Mouse (Mus musculus) lung, embryonic 14.5 days (tissue): ENCODE data around the gene Oaz3. TPM values are rescaled to one million over a fixed set of nuclear protein-coding genes. Genes with fewer than 3 reads are reported as not detected.

Source experiments
- ATAC-seq: fragments of 200-750 bp; cut with Nextera tagmentation; 2 replicates; pipeline ENCODE4 v1.8.0; 2017; ENCODE audit warnings: mild to moderate bottlenecking, moderate TSS enrichment, moderate library complexity; ENCODE audit not compliant: insufficient read depth
- DNase-seq: peaks from one replicate; pipeline ENCODE4 v3.0.0-alpha.2; 2015
- H3K27ac ChIP-seq: fragments of 300-500 bp; sonication (generic); 2 replicates; pipeline ENCODE4 v1.5.1; 2014; ENCODE audit warnings: low read depth, mild to moderate bottlenecking, moderate library complexity
- H3K27me3 ChIP-seq: fragments of 300-500 bp; sonication (generic); 2 replicates; pipeline ENCODE4 v1.6.1; 2014; ENCODE audit warnings: low read length, control low read depth; ENCODE audit not compliant: insufficient read depth
- H3K36me3 ChIP-seq: fragments of 300-500 bp; sonication (generic); 2 replicates; pipeline ENCODE4 v1.6.1; 2014; ENCODE audit warnings: control low read depth; ENCODE audit not compliant: insufficient read depth
- H3K4me1 ChIP-seq: fragments of 300-500 bp; sonication (generic); 2 replicates; pipeline ENCODE4 v1.6.1; 2014; ENCODE audit warnings: antibody characterized with exemption, control low read depth; ENCODE audit not compliant: insufficient read depth
- H3K4me2 ChIP-seq: fragments of 300-500 bp; sonication (generic); 2 replicates; pipeline ENCODE4 v1.6.1; 2014; ENCODE audit warnings: mild to moderate bottlenecking
- H3K4me3 ChIP-seq: fragments of 300-500 bp; sonication (generic); 2 replicates; pipeline ENCODE4 v1.5.1; 2014; ENCODE audit warnings: low read depth, low read length
- H3K9ac ChIP-seq: fragments of 300-500 bp; sonication (generic); 2 replicates; pipeline ENCODE4 v1.6.1; 2014
- H3K9me3 ChIP-seq: fragments of 300-500 bp; sonication (generic); 2 replicates; pipeline ENCODE4 v1.6.1; 2016; ENCODE audit warnings: low read depth, low read length, control low read depth
- CTCF ChIP-seq: IDR thresholded peaks from 2 replicates; pipeline ENCODE4 v1.5.1; 2016; ENCODE audit warnings: antibody characterized with exemption, low read depth
- WGBS: fragments of 180-500 bp; shearing (Covaris S2); extraction: QIAGEN DNeasy Blood & Tissue Kit; methylation state at CpG from one replicate; pipeline ENCODE4 v1.1.7; 2014; 5-methylcytosine and 5-hydroxymethylcytosine counted together
- polyA plus RNA-seq: library from polyadenylated mRNA; unstranded; fragments of >200 nt; fragmentation: Nextera tagmentation; extraction: Ambion mirVana; gene quantifications from 2 replicates; pipeline ENCODE4 v1.2.1, GENCODE M21; 2014

The Oaz3 gene
- polyA plus RNA-seq, 1 experiment from 2014 or later = 0.29 TPM

DNA sequence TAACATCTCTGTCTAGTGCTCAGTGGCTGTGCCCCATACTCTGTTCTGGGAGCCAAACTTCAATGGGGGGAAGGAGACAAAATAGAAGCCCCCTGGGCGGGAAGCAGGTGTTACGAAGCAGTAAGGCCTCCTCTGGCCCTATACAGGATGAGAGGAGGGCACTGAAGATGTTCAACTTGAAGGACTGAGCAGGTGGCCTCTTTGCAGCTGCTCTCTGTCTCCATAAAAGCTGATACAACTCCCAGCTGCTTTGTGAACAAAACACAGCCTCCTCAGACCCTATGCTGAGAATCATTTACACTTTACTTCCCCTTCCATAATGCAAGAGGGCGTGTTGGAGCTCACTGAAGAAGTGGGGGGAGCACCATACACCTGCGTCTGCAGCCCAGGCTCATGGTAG lies 57.0 kb downstream of the Oaz3 start:
- Histone ChIP-seq H3K27ac (no peak overlapping the region), H3K27me3 (no peaks in the 10 kb centered on the region), H3K4me3 (no peak overlapping the region), H3K9me3 (no peaks in the 10 kb centered on the region), H3K9ac (no peak overlapping the region), H3K36me3 (no peaks in the 10 kb centered on the region), H3K4me1 (no peaks in the 10 kb centered on the region), H3K4me2 (no peak overlapping the region)
- DNase-seq (no peak), ATAC-seq (no peak)
- no peak for TF ChIP-seq CTCF
- WGBS = 58% methylated on average over 4 of the region's 4 CpGs

DNA sequence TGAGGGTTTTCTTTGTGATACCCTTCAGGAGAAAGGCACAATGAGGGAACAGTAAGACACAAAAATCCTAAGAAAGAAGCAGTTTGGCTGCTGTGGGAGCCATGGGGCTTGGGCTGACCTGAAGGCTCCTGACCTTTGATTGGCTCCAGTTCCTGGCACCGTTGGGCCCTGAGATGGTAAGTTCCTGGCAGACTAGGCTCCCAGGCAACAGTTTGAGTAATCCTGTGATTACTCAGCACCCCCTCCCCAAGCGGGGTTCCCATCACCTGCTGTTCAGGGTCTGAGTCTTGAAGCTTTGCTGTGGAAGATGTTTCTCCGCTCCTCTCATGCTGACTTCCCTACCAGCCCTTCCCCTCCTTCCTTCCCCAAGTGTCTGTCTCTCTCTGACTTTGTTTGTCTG lies 60.2 kb downstream of the Oaz3 start:
- no peak for TF ChIP-seq CTCF
- H3K9ac ChIP-seq = no peak overlapping the region
- no peak overlapping the region for H3K27ac ChIP-seq
- H3K27me3 ChIP-seq = no peaks in the 10 kb centered on the region
- ATAC-seq (no peak), DNase-seq (no peak)
- no peaks in the 10 kb centered on the region for H3K9me3 ChIP-seq
- no peaks in the 10 kb centered on the region for H3K4me1 ChIP-seq
- no peaks in the 10 kb centered on the region for H3K36me3 ChIP-seq
- H3K4me2 ChIP-seq = no peak overlapping the region
- WGBS = 67% methylated on average over 3 of the region's 3 CpGs
- H3K4me3 ChIP-seq = no peak overlapping the region

Other genes with a start within 250 kb of the Oaz3 start
- not detected in 2 replicates for gene Gm5286, start 247.2 kb downstream of the Oaz3 start, polyA plus RNA-seq
- gene Gm4778, start 179.9 kb downstream of the Oaz3 start, polyA plus RNA-seq = not detected in 2 replicates
- gene Them4, start 133.8 kb downstream of the Oaz3 start, polyA plus RNA-seq = 9.7 and 9.8 TPM in 2 replicates
- gene Them5, start 101.8 kb downstream of the Oaz3 start, polyA plus RNA-seq = 0.43 TPM in 1 of 2 replicates, not detected in the other
- 0.74 and 1.2 TPM in 2 replicates for gene C2cd4d, start 81.5 kb downstream of the Oaz3 start, polyA plus RNA-seq
- 4.7 and 5.4 TPM in 2 replicates for gene Rorc, start 71.1 kb downstream of the Oaz3 start, polyA plus RNA-seq
- gene Lingo4, start 45.4 kb downstream of the Oaz3 start, polyA plus RNA-seq = 0.08 and 0.11 TPM in 2 replicates
- 8.8 and 10.0 TPM in 2 replicates for gene Tdrkh, start 30.6 kb downstream of the Oaz3 start, polyA plus RNA-seq
- 64.6 and 66.0 TPM in 2 replicates for gene Mrpl9, start 597 bp downstream of the Oaz3 start, polyA plus RNA-seq
- 0.99 and 2.0 TPM in 2 replicates for gene Celf3, start 34.4 kb upstream of the Oaz3 start, polyA plus RNA-seq
- 2.0 and 2.5 TPM in 2 replicates for gene Riiad1, start 36.4 kb upstream of the Oaz3 start, polyA plus RNA-seq
- 38.7 and 40.4 TPM in 2 replicates for gene Snx27, start 138.8 kb upstream of the Oaz3 start, polyA plus RNA-seq
- gene Gm10972, start 199.2 kb upstream of the Oaz3 start, polyA plus RNA-seq = not detected in 2 replicates
- 8.2 and 8.8 TPM in 2 replicates for gene Tuft1, start 215.0 kb upstream of the Oaz3 start, polyA plus RNA-seq
- 4.2 and 4.9 TPM in 2 replicates for gene Selenbp2, start 249.6 kb upstream of the Oaz3 start, polyA plus RNA-seq